Mouse (Mus musculus) testis, adult 2 months (tissue): ENCODE measurements around the gene Slc5a11. TPM values are rescaled to one million over a fixed set of nuclear protein-coding genes. Genes with fewer than 3 reads are reported as not detected.

Experiments used
- H3K27ac ChIP-seq: fragments of 200-500 bp; 2 replicates; pipeline ENCODE4 v1.5.1; 2012; ENCODE audit warnings: low read depth, low read length; ENCODE audit not compliant: control insufficient read depth, insufficient read depth
- H3K27me3 ChIP-seq: fragments of 200-500 bp; 2 replicates; pipeline ENCODE4 v1.6.1; 2012; ENCODE audit warnings: mild to moderate bottlenecking, low read length, moderate library complexity; ENCODE audit not compliant: control insufficient read depth, insufficient read depth
- H3K36me3 ChIP-seq: fragments of 200-500 bp; 2 replicates; pipeline ENCODE4 v1.6.1; 2012; ENCODE audit warnings: mild to moderate bottlenecking, low read length; ENCODE audit not compliant: control insufficient read depth, insufficient read depth
- H3K4me1 ChIP-seq: fragments of 200-500 bp; 2 replicates; pipeline ENCODE4 v1.6.1; 2012; ENCODE audit warnings: low read length; ENCODE audit not compliant: control insufficient read depth, insufficient read depth
- H3K4me3 ChIP-seq: fragments of 200-500 bp; 2 replicates; pipeline ENCODE4 v1.5.1; 2012; ENCODE audit warnings: low read depth, mild to moderate bottlenecking, low read length, moderate library complexity, mixed read lengths; ENCODE audit not compliant: control insufficient read depth
- CTCF ChIP-seq: fragments of 200-500 bp; IDR thresholded peaks from 2 replicates; pipeline ENCODE4 v1.5.1; 2012; ENCODE audit warnings: low read depth, mild to moderate bottlenecking, inconsistent platforms, low read length, moderate library complexity; ENCODE audit not compliant: control insufficient read depth, insufficient read depth, insufficient replicate concordance
- POLR2A ChIP-seq: fragments of 200-500 bp; IDR thresholded peaks from 2 replicates; pipeline ENCODE4 v1.6.1; 2012; ENCODE audit warnings: low read depth, mild to moderate bottlenecking, inconsistent platforms, low read length, moderate library complexity; ENCODE audit not compliant: control insufficient read depth
- polyA plus RNA-seq: library from polyadenylated mRNA; depleted of rRNA; stranded (reverse); fragments of >200 nt; gene quantifications from 2 replicates; pipeline ENCODE4 v1.2.3, GENCODE M21; 2012

The Slc5a11 gene
- polyA plus RNA-seq, 1 experiment: 0.10 TPM

DNA sequence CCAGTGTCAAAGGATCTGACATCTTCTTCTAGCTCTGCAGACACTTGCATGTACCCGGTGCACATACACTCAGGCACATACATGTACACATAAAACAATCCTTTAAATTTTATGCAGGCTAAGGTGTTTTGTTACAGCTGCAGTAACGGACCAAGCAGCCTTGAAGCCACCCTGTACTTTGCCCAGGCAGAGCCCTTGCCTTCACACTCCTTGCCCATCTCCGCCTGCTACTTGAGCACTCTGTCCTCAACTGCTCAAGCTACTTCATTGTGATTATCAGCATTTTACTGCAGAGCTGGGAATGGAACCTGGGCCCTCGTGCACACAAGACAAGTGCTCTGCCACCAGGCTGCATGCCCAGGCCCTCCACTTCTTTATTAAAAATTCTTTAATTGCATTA, 10.6 kb downstream of the Slc5a11 start:
- no peak for TF ChIP-seq POLR2A
- no peak for TF ChIP-seq CTCF
- no peaks in the 10 kb centered on the region for H3K36me3 ChIP-seq
- no peak overlapping the region for H3K4me3 ChIP-seq
- no peak overlapping the region for H3K27ac ChIP-seq
- no peaks in the 10 kb centered on the region for H3K27me3 ChIP-seq
- H3K4me1 ChIP-seq: no peaks in the 10 kb centered on the region; the same call in 1 of the 2 replicates

DNA sequence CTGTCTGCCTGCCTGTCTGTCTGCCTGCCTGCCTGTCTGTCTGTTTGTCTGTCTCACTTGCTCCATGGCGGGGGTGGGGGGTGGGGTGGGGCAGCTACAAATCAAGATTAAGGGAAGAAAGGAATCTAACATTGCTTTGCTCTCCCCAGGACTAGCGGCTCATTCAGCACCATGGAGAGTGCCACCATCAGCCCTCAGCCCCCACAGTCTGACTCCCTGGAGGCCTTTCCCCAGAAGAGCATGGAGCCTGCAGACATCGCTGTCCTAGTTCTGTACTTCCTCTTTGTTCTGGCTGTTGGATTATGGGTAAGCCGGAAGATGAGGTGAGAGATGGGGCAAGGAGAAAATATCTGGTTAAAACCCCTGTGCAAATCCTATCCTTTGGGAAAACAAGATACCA, 20.9 kb downstream of the Slc5a11 start:
- no peaks in the 10 kb centered on the region for H3K27me3 ChIP-seq
- no peak overlapping the region for H3K4me3 ChIP-seq
- no peaks in the 10 kb centered on the region for H3K4me1 ChIP-seq
- H3K36me3 ChIP-seq: no peaks in the 10 kb centered on the region
- no peak for TF ChIP-seq CTCF
- TF ChIP-seq POLR2A: no peak
- H3K27ac ChIP-seq: no peak overlapping the region

DNA sequence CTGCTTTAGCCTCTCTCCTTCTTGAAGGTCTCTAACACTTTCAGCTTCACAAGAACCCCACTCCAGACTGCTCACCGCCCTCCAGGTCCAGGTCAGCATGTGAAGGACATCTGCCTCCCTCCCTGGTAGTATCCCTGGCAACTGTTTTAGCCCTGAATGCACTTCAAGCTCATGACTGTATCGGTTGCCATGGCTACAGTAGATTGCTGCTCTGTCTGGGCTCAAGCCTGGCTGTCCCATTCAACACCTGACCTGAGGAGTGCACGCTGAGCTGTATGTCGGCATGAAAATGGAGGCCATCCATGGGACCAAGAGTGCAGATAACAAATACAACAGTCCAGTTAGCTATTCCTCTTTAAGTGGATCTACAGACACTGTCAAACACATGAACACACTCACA, 24.0 kb downstream of the Slc5a11 start:
- no peaks in the 10 kb centered on the region for H3K4me1 ChIP-seq
- TF ChIP-seq POLR2A (no peak), CTCF (no peak)
- H3K27me3 ChIP-seq: no peaks in the 10 kb centered on the region
- no peak overlapping the region for H3K4me3 ChIP-seq
- no peak overlapping the region for H3K27ac ChIP-seq
- no peaks in the 10 kb centered on the region for H3K36me3 ChIP-seq

DNA sequence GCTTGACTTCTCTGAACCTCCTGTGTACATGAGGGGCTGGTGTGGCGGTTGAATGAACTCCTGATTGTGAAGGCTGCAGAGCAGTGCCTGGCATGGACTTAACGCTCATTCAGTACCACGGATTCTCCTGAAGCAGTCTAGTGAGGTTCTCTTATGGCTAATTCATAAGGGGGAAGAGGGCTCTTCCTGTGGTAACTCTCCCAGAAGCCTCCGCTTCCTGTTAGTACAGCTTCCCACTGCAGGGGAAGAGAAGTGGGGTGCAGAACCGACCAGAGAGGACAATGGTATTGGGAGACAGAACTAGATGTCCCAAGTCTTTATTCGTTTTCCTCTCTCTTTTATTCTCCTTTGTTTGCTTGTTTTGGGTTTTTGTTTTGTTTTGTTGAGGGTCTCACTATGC, 25.5 kb downstream of the Slc5a11 start:
- H3K36me3 ChIP-seq: no peaks in the 10 kb centered on the region
- no peak for TF ChIP-seq CTCF
- TF ChIP-seq POLR2A: no peak
- H3K4me3 ChIP-seq: no peak overlapping the region
- H3K4me1 ChIP-seq: no peaks in the 10 kb centered on the region
- H3K27me3 ChIP-seq: no peaks in the 10 kb centered on the region
- H3K27ac ChIP-seq: no peak overlapping the region

DNA sequence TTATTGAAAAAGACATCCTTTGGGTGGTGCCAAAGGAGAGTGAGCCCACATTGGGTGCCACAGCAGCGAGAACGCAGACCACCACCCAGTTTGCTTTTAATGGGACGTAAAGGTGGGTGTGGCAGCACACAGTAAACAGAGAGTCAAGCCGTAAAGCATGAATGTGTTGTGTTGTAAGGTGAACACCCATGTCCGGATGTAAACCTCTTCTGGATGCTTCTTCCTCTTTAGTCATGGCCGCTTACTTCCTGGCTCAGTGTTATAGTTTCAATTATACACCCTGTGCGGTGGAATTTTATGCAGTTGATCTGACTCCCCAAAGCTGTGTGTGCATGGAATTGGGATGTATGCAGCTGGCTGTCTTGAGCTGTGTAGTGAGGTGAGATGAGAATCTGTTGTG, 27.7 kb downstream of the Slc5a11 start:
- Histone ChIP-seq H3K4me3 (no peak overlapping the region), H3K4me1 (no peaks in the 10 kb centered on the region), H3K27me3 (no peaks in the 10 kb centered on the region), H3K27ac (no peak overlapping the region), H3K36me3 (no peaks in the 10 kb centered on the region)
- TF ChIP-seq POLR2A (no peak), CTCF (no peak)

DNA sequence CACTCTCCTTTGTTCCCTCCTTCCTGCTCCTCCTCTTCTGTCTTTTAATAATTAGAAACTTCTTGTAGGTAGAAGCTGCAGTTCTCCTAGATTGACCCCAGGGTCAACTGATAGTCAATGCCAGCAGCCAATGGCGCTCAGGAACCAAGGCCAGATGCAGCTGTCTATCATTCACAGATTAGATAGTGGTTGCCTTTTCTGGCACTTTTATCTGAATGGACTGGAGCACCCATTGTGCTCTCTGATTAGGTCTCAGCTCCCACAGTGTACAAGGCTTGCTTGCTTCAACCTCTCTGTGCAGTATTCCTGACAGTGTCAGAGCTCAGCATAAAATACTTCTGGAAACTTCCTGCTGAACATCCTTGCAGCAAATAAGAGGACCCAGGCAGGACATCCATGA, 30.3 kb downstream of the Slc5a11 start:
- H3K4me3 ChIP-seq: no peak overlapping the region
- H3K27ac ChIP-seq: no peak overlapping the region
- TF ChIP-seq CTCF: no peak
- TF ChIP-seq POLR2A: no peak

DNA sequence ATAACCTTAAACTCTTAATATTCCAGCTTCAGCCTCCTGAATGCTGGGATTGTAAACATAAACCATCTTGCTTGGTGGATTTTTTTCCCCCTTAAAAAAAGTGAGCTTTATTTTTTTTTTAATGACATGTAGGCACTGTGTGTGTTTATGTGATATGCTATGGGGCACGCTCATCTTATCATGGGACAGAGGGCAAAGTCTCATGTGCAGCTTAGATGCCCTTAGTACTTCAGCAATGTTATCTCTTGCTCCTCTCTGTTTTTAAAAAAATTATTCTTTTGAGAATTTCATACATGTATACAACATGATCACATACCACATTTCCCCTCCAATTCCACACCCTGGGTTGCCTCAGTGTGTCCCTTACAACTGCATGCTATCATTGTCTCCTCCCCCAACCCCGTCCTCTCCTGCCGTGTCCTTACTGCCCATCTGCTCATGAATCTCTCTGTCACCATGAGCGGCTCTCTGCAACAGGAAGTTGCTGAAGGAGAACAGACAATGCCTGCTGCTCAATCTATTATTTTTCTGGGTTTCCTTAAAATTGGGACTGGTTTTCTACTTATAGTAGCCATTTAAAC, 32.0 kb downstream of the Slc5a11 start:
- Histone ChIP-seq H3K4me3 (no peak overlapping the region), H3K4me1 (no peaks in the 10 kb centered on the region), H3K36me3 (no peaks in the 10 kb centered on the region), H3K27ac (no peak overlapping the region), H3K27me3 (no peaks in the 10 kb centered on the region)
- TF ChIP-seq POLR2A: no peak
- no peak for TF ChIP-seq CTCF

More for the DNA sequence above, 30.3 kb downstream of the Slc5a11 start:
- Histone ChIP-seq H3K4me1 (no peaks in the 10 kb centered on the region), H3K36me3 (no peaks in the 10 kb centered on the region), H3K27me3 (no peaks in the 10 kb centered on the region)

DNA sequence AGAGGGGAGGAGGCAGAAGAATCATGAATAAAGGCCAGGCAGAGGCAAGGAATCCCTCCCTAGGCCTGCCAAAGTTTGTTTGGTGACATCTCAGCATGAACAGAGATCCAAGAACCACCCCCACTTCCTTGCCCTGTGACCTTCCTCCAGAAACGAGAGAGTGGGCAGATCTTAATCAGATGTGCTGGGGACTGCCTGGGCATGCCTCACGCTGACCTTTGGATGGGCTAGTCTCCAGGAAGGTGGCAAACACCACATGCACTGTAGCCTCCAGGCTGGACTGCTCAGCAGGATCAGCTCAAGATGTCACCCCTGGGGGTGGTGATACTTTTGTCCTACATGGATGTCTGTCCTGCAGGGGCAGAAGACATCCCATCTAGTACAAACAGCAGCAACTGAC, 33.6 kb downstream of the Slc5a11 start:
- Histone ChIP-seq H3K27me3 (no peaks in the 10 kb centered on the region), H3K4me3 (no peak overlapping the region), H3K4me1 (no peaks in the 10 kb centered on the region), H3K36me3 (no peaks in the 10 kb centered on the region), H3K27ac (no peak overlapping the region)
- TF ChIP-seq POLR2A (no peak), CTCF (no peak)
